Mouse (Mus musculus): ENCODE measurements around the gene 4930438A08Rik. TPM values are rescaled to one million over a fixed set of nuclear protein-coding genes. Genes with fewer than 3 reads are reported as not detected.
A peak's percentile ranks its signal among the peaks of the same experiment; 100 is the strongest.
"Not testable (repeated sequence)": the region's sequence is repeated elsewhere in the genome, so short reads cannot be mapped to it uniquely, and the experiment has no call there.

The 4930438A08Rik gene
- polyA plus RNA-seq, 1 experiment from 2014 or later, result 0.26 TPM

GRCm38 (mm10) chr11:58297396-58297795, 22.8 kb downstream of the 4930438A08Rik start:
- Histone ChIP-seq H3K9me3 (replicated peaks; ENCODE audit: control insufficient read depth, low read length) (no peaks in the 10 kb centered on the region), H3K36me3 (ENCODE audit: control insufficient read depth, insufficient read depth, low read length) (no peaks in the 10 kb centered on the region), H3K4me2 (ENCODE audit: low read depth, low read length) (no peak overlapping the region), H3K9ac (ENCODE audit: low read length) (no peak overlapping the region), H3K4me3 (replicated peaks; ENCODE audit: low read length) (no peak overlapping the region), H3K27ac (ENCODE audit: low read length) (no peak overlapping the region), H3K4me1 (ENCODE audit: control insufficient read depth, insufficient read depth, low read length) (no peaks in the 10 kb centered on the region), H3K27me3 (ENCODE audit: control insufficient read depth, insufficient read depth, low read length) (no peaks in the 10 kb centered on the region)
- 83% methylated on average over 6 of the region's 6 CpGs for WGBS
- ATAC-seq (ENCODE audit: insufficient read depth, low FRiP score), result no peak

GRCm38 (mm10) chr11:58301057-58301456, 26.5 kb downstream of the 4930438A08Rik start:
- Histone ChIP-seq H3K36me3 (ENCODE audit: control insufficient read depth, insufficient read depth, low read length) (no peaks in the 10 kb centered on the region), H3K4me2 (ENCODE audit: low read depth, low read length) (peak overlapping the region; percentile 61), H3K9ac (ENCODE audit: low read length) (no peak overlapping the region), H3K9me3 (replicated peaks; ENCODE audit: control insufficient read depth, low read length) (no peaks in the 10 kb centered on the region), H3K27me3 (ENCODE audit: control insufficient read depth, insufficient read depth, low read length) (no peaks in the 10 kb centered on the region), H3K4me1 (ENCODE audit: control insufficient read depth, insufficient read depth, low read length) (peaks cover 4% of the 10 kb centered on the region), H3K27ac (ENCODE audit: low read length) (no peak overlapping the region), H3K4me3 (replicated peaks; ENCODE audit: low read length) (peak overlapping the region; percentile 71)
- no peak for ATAC-seq (ENCODE audit: insufficient read depth, low FRiP score)
- 12% methylated on average over 13 of the region's 13 CpGs for WGBS

GRCm38 (mm10) chr11:58301837-58302754, 27.5 kb downstream of the 4930438A08Rik start:
- no peaks in the 10 kb centered on the region for H3K9me3 ChIP-seq (replicated peaks; ENCODE audit: control insufficient read depth, low read length)
- H3K4me1 ChIP-seq (ENCODE audit: control insufficient read depth, insufficient read depth, low read length), result peaks cover 4% of the 10 kb centered on the region
- no peaks in the 10 kb centered on the region for H3K36me3 ChIP-seq (ENCODE audit: control insufficient read depth, insufficient read depth, low read length)
- H3K27me3 ChIP-seq (ENCODE audit: control insufficient read depth, insufficient read depth, low read length), result no peaks in the 10 kb centered on the region
- H3K4me2 ChIP-seq (ENCODE audit: low read depth, low read length), result peak overlapping the region; percentile 63
- H3K27ac ChIP-seq (ENCODE audit: low read length), result peak overlapping the region; percentile 96
- peak overlapping the region; percentile 71 for H3K4me3 ChIP-seq (replicated peaks; ENCODE audit: low read length)
- peak; percentile 92 for ATAC-seq (ENCODE audit: insufficient read depth, low FRiP score)
- WGBS, result under 1% methylated on average over 36 of the region's 36 CpGs
- H3K9ac ChIP-seq (ENCODE audit: low read length), result peak overlapping the region; percentile 70

GRCm38 (mm10) chr11:58302774-58303445, 28.3 kb downstream of the 4930438A08Rik start:
- peaks cover 5% of the 10 kb centered on the region for H3K4me1 ChIP-seq (ENCODE audit: control insufficient read depth, insufficient read depth, low read length)
- peak overlapping the region; percentile 71 for H3K4me3 ChIP-seq (replicated peaks; ENCODE audit: low read length)
- peak overlapping the region; percentile 63 for H3K4me2 ChIP-seq (ENCODE audit: low read depth, low read length)
- peak overlapping the region; percentile 96 for H3K27ac ChIP-seq (ENCODE audit: low read length)
- H3K9me3 ChIP-seq (replicated peaks; ENCODE audit: control insufficient read depth, low read length), result no peaks in the 10 kb centered on the region
- no peaks in the 10 kb centered on the region for H3K36me3 ChIP-seq (ENCODE audit: control insufficient read depth, insufficient read depth, low read length)
- H3K27me3 ChIP-seq (ENCODE audit: control insufficient read depth, insufficient read depth, low read length), result no peaks in the 10 kb centered on the region
- ATAC-seq (ENCODE audit: insufficient read depth, low FRiP score), result peak; percentile 49
- WGBS, result under 1% methylated on average over 26 of the region's 26 CpGs
- H3K9ac ChIP-seq (ENCODE audit: low read length), result peak overlapping the region; percentile 69

GRCm38 (mm10) chr11:58303594-58303993, 29.0 kb downstream of the 4930438A08Rik start:
- H3K9ac ChIP-seq (ENCODE audit: low read length), result peak overlapping the region; percentile 16; the same call in 1 of the 2 replicates
- H3K36me3 ChIP-seq (ENCODE audit: control insufficient read depth, insufficient read depth, low read length), result no peaks in the 10 kb centered on the region
- H3K4me2 ChIP-seq (ENCODE audit: low read depth, low read length), result peak overlapping the region; percentile 63
- 21% methylated on average over 7 of the region's 7 CpGs for WGBS
- peaks cover 8% of the 10 kb centered on the region for H3K4me1 ChIP-seq (ENCODE audit: control insufficient read depth, insufficient read depth, low read length)
- H3K4me3 ChIP-seq (replicated peaks; ENCODE audit: low read length), result peak overlapping the region; percentile 7; the same call in 1 of the 2 replicates
- H3K27ac ChIP-seq (ENCODE audit: low read length), result no peak overlapping the region
- ATAC-seq (ENCODE audit: insufficient read depth, low FRiP score), result no peak
- H3K9me3 ChIP-seq (replicated peaks; ENCODE audit: control insufficient read depth, low read length), result no peaks in the 10 kb centered on the region
- no peaks in the 10 kb centered on the region for H3K27me3 ChIP-seq (ENCODE audit: control insufficient read depth, insufficient read depth, low read length)

GRCm38 (mm10) chr11:58305299-58305698, 30.7 kb downstream of the 4930438A08Rik start:
- ATAC-seq (ENCODE audit: insufficient read depth, low FRiP score); H3K4me1 ChIP-seq (ENCODE audit: control insufficient read depth, insufficient read depth, low read length); H3K27ac ChIP-seq (ENCODE audit: low read length); H3K4me2 ChIP-seq (ENCODE audit: low read depth, low read length); H3K9me3 ChIP-seq (replicated peaks; ENCODE audit: control insufficient read depth, low read length); H3K4me3 ChIP-seq (replicated peaks; ENCODE audit: low read length); H3K9ac ChIP-seq (ENCODE audit: low read length); H3K27me3 ChIP-seq (ENCODE audit: control insufficient read depth, insufficient read depth, low read length); H3K36me3 ChIP-seq (ENCODE audit: control insufficient read depth, insufficient read depth, low read length): not testable (repeated sequence)
- WGBS, result 89% methylated on average over 8 of the region's 8 CpGs

- no peaks in the 10 kb centered on the region for H3K36me3 ChIP-seq (ENCODE audit: control insufficient read depth, insufficient read depth, low read length)
- ATAC-seq (ENCODE audit: insufficient read depth, low FRiP score), result peak; percentile 64
- H3K4me1 ChIP-seq (ENCODE audit: control insufficient read depth, insufficient read depth, low read length), result peaks cover 8% of the 10 kb centered on the region
- peak within 1 kb of the TSS; percentile 97 for H3K4me2 ChIP-seq (ENCODE audit: low read depth, low read length)
- peak within 1 kb of the TSS; percentile 62 for H3K4me3 ChIP-seq (replicated peaks; ENCODE audit: low read length)
- WGBS, result under 1% methylated on average over 34 of the region's 34 CpGs
- no peaks in the 10 kb centered on the region for H3K27me3 ChIP-seq (ENCODE audit: control insufficient read depth, insufficient read depth, low read length)
- no peaks in the 10 kb centered on the region for H3K9me3 ChIP-seq (replicated peaks; ENCODE audit: control insufficient read depth, low read length)
- H3K9ac ChIP-seq (ENCODE audit: low read length), result peak within 1 kb of the TSS; percentile 82
- peak within 1 kb of the TSS; percentile 90 for H3K27ac ChIP-seq (ENCODE audit: low read length)
Measured at GRCm38 (mm10) chr11:58306860-58307308, 32.3 kb downstream of the 4930438A08Rik start, which contains the start of gene Zfp692. Gene Zfp692, plus strand, starts transcription at chr11:58307069.

- peak overlapping the region; percentile 90 for H3K27ac ChIP-seq (ENCODE audit: low read length)
- H3K4me3 ChIP-seq (replicated peaks; ENCODE audit: low read length), result peak overlapping the region; percentile 62
- H3K27me3 ChIP-seq (ENCODE audit: control insufficient read depth, insufficient read depth, low read length), result no peaks in the 10 kb centered on the region
- peak; percentile 85 for ATAC-seq (ENCODE audit: insufficient read depth, low FRiP score)
- no peaks in the 10 kb centered on the region for H3K36me3 ChIP-seq (ENCODE audit: control insufficient read depth, insufficient read depth, low read length)
- peak overlapping the region; percentile 82 for H3K9ac ChIP-seq (ENCODE audit: low read length)
- H3K4me2 ChIP-seq (ENCODE audit: low read depth, low read length), result peak overlapping the region; percentile 97
- H3K4me1 ChIP-seq (ENCODE audit: control insufficient read depth, insufficient read depth, low read length), result peaks cover 8% of the 10 kb centered on the region
- WGBS, result under 1% methylated on average over 42 of the region's 42 CpGs
- H3K9me3 ChIP-seq (replicated peaks; ENCODE audit: control insufficient read depth, low read length), result no peaks in the 10 kb centered on the region
Measured at GRCm38 (mm10) chr11:58307411-58308080, 32.9 kb downstream of the 4930438A08Rik start.
